Mouse (Mus musculus) urinary bladder, postnatal 0 days (tissue): ENCODE results near the gene Prl3d1. TPM values are rescaled to one million over a fixed set of nuclear protein-coding genes. Genes with fewer than 3 reads are reported as not detected.

ENCODE experiments used
- polyA plus RNA-seq: library from polyadenylated mRNA; unstranded; fragments of >200 nt; fragmentation: Nextera tagmentation; extraction: Ambion mirVana; gene quantifications from 2 replicates; pipeline ENCODE4 v1.2.1, GENCODE M21; 2015

Gene Prl3d1
- polyA plus RNA-seq, result not detected in 2 replicates

GRCm38 (mm10) chr13:27093890-27094289, at the start of gene Prl3d1:
Gene Prl3d1 (plus strand): TSS chr13:27094190.

GRCm38 (mm10) chr13:27057270-27057669, 36.7 kb upstream of the Prl3d1 start, which contains the start of gene Prl:
Gene Prl (plus strand): TSS chr13:27057570.

GRCm38 (mm10) chr13:27121398-27121797, 27.4 kb downstream of the Prl3d1 start, which contains the start of gene Prl3d2:
Gene Prl3d2 (plus strand): TSS chr13:27121698.

Other genes with a start within 250 kb of the Prl3d1 start
- not detected in 2 replicates for gene Prl, start 36.6 kb upstream of the Prl3d1 start, polyA plus RNA-seq
- gene Prl3d2, start 27.5 kb downstream of the Prl3d1 start, polyA plus RNA-seq, result not detected in 2 replicates
- gene Prl3d3, start 62.6 kb downstream of the Prl3d1 start, polyA plus RNA-seq, result not detected in 2 replicates
- gene Prl3c1, start 102.5 kb downstream of the Prl3d1 start, polyA plus RNA-seq, result not detected in 2 replicates
- gene Prl3b1, start 147.7 kb downstream of the Prl3d1 start, polyA plus RNA-seq, result not detected in 2 replicates
- gene Prl3a1, start 165.2 kb downstream of the Prl3d1 start, polyA plus RNA-seq, result not detected in 2 replicates
- gene Prl6a1, start 218.4 kb downstream of the Prl3d1 start, polyA plus RNA-seq, result not detected in 2 replicates